Mouse (Mus musculus) hindbrain, embryonic 16.5 days (tissue): ENCODE measurements around the gene Sectm1a. TPM values are rescaled to one million over a fixed set of nuclear protein-coding genes. Genes with fewer than 3 reads are reported as not detected.

Experiments used
- ATAC-seq: fragments of 200-750 bp; cut with Nextera tagmentation; 2 replicates; pipeline ENCODE4 v1.8.0; 2017; ENCODE audit warnings: moderate TSS enrichment, moderate library complexity
- H3K27ac ChIP-seq: fragments of 300-500 bp; sonication (generic); 2 replicates; pipeline ENCODE4 v1.5.1; 2014; ENCODE audit warnings: low read depth, mild to moderate bottlenecking, control low read depth, low read length, moderate library complexity
- H3K27me3 ChIP-seq: fragments of 300-500 bp; sonication (generic); replicated peaks from 2 replicates; pipeline ENCODE4 v1.6.1; 2014; ENCODE audit warnings: low read length; ENCODE audit not compliant: control insufficient read depth, insufficient read depth
- H3K36me3 ChIP-seq: fragments of 300-500 bp; sonication (generic); 2 replicates; pipeline ENCODE4 v1.6.1; 2014; ENCODE audit warnings: mild to moderate bottlenecking, low read length, moderate library complexity, mixed read lengths; ENCODE audit not compliant: control insufficient read depth, insufficient read depth
- H3K4me1 ChIP-seq: fragments of 300-500 bp; sonication (generic); 2 replicates; pipeline ENCODE4 v1.6.1; 2014; ENCODE audit warnings: low read depth, low read length; ENCODE audit not compliant: control insufficient read depth, insufficient read depth
- H3K4me2 ChIP-seq: fragments of 300-500 bp; sonication (generic); 2 replicates; pipeline ENCODE4 v1.6.1; 2014; ENCODE audit warnings: mild to moderate bottlenecking, low read length, control low read depth, moderate library complexity
- H3K4me3 ChIP-seq: fragments of 300-500 bp; sonication (generic); 2 replicates; pipeline ENCODE4 v1.5.1; 2014; ENCODE audit warnings: mild to moderate bottlenecking, low read length, control low read depth, moderate library complexity
- H3K9ac ChIP-seq: fragments of 300-500 bp; sonication (generic); 2 replicates; pipeline ENCODE4 v1.6.1; 2014; ENCODE audit warnings: low read depth, mild to moderate bottlenecking, control low read depth, low read length, moderate library complexity
- H3K9me3 ChIP-seq: fragments of 300-500 bp; sonication (generic); 2 replicates; pipeline ENCODE4 v1.6.1; 2014; ENCODE audit warnings: mild to moderate bottlenecking, low read length, moderate library complexity; ENCODE audit not compliant: control insufficient read depth
- WGBS: fragments of 180-500 bp; shearing (Covaris S2); extraction: QIAGEN DNeasy Blood & Tissue Kit; methylation state at CpG from one replicate; pipeline ENCODE4 v1.1.7; 2014; 5-methylcytosine and 5-hydroxymethylcytosine counted together
- polyA plus RNA-seq: library from polyadenylated mRNA; unstranded; fragments of >200 nt; fragmentation: Nextera tagmentation; extraction: Ambion mirVana; gene quantifications from 2 replicates; pipeline ENCODE4 v1.2.1, GENCODE M21; 2015

Gene Sectm1a
- polyA plus RNA-seq, 1 experiment from 2014 or later, result not detected

GRCm38 (mm10) chr11:121058956-121059355 is 22.1 kb downstream of the Sectm1a start:
- Histone ChIP-seq H3K36me3 (no peaks in the 10 kb centered on the region), H3K9ac (no peak overlapping the region), H3K9me3 (no peaks in the 10 kb centered on the region), H3K27ac (no peak overlapping the region), H3K4me1 (no peaks in the 10 kb centered on the region), H3K4me3 (no peak overlapping the region), H3K4me2 (no peak overlapping the region), H3K27me3 (no peaks in the 10 kb centered on the region)
- no peak for ATAC-seq
- WGBS, result 87% methylated on average over 4 of the region's 4 CpGs

GRCm38 (mm10) chr11:121058122-121058521 is 22.9 kb downstream of the Sectm1a start:
- H3K4me2 ChIP-seq, result no peak overlapping the region
- no peaks in the 10 kb centered on the region for H3K27me3 ChIP-seq
- H3K27ac ChIP-seq, result no peak overlapping the region
- H3K4me3 ChIP-seq, result no peak overlapping the region
- H3K36me3 ChIP-seq, result no peaks in the 10 kb centered on the region
- H3K9me3 ChIP-seq, result no peaks in the 10 kb centered on the region
- ATAC-seq, result no peak
- WGBS, result 76% methylated on average over 5 of the region's 5 CpGs
- no peak overlapping the region for H3K9ac ChIP-seq
- H3K4me1 ChIP-seq, result no peaks in the 10 kb centered on the region

GRCm38 (mm10) chr11:121056536-121057236 is 24.3 kb downstream of the Sectm1a start:
- no peak for ATAC-seq
- Histone ChIP-seq H3K4me1 (no peaks in the 10 kb centered on the region), H3K9me3 (no peaks in the 10 kb centered on the region), H3K27ac (no peak overlapping the region), H3K4me3 (no peak overlapping the region), H3K4me2 (no peak overlapping the region), H3K36me3 (no peaks in the 10 kb centered on the region), H3K9ac (no peak overlapping the region), H3K27me3 (no peaks in the 10 kb centered on the region)
- WGBS, result 70% methylated on average over 7 of the region's 7 CpGs

GRCm38 (mm10) chr11:121053536-121053935 is 27.5 kb downstream of the Sectm1a start:
- Histone ChIP-seq H3K27me3 (no peaks in the 10 kb centered on the region), H3K9me3 (no peaks in the 10 kb centered on the region), H3K4me1 (no peaks in the 10 kb centered on the region), H3K4me3 (no peak overlapping the region), H3K27ac (no peak overlapping the region), H3K9ac (no peak overlapping the region), H3K4me2 (no peak overlapping the region), H3K36me3 (no peaks in the 10 kb centered on the region)
- 17% methylated on average over 8 of the region's 8 CpGs for WGBS
- ATAC-seq, result peak; percentile 65; the same call in 1 of the 2 replicates

- H3K36me3 ChIP-seq, result no peaks in the 10 kb centered on the region
- H3K27ac ChIP-seq, result no peak overlapping the region
- WGBS, result 75% methylated on average over 4 of the region's 4 CpGs
- H3K9me3 ChIP-seq, result no peaks in the 10 kb centered on the region
- no peak for ATAC-seq
- H3K4me2 ChIP-seq, result no peak overlapping the region
- H3K4me3 ChIP-seq, result no peak overlapping the region
- no peaks in the 10 kb centered on the region for H3K4me1 ChIP-seq
- no peaks in the 10 kb centered on the region for H3K27me3 ChIP-seq
- no peak overlapping the region for H3K9ac ChIP-seq
Measured at GRCm38 (mm10) chr11:121052387-121052786, 28.6 kb downstream of the Sectm1a start.

GRCm38 (mm10) chr11:121051793-121052192 is 29.2 kb downstream of the Sectm1a start:
- no peak overlapping the region for H3K4me2 ChIP-seq
- H3K27ac ChIP-seq, result no peak overlapping the region
- H3K4me3 ChIP-seq, result no peak overlapping the region
- H3K9me3 ChIP-seq, result no peaks in the 10 kb centered on the region
- WGBS, result 56% methylated on average over 1 of the region's 1 CpGs
- H3K9ac ChIP-seq, result no peak overlapping the region
- no peaks in the 10 kb centered on the region for H3K4me1 ChIP-seq
- no peak for ATAC-seq
- H3K27me3 ChIP-seq, result no peaks in the 10 kb centered on the region
- no peaks in the 10 kb centered on the region for H3K36me3 ChIP-seq

GRCm38 (mm10) chr11:121049840-121050239 is 31.2 kb downstream of the Sectm1a start:
- 74% methylated on average over 1 of the region's 1 CpGs for WGBS
- H3K27ac ChIP-seq, result no peak overlapping the region
- no peaks in the 10 kb centered on the region for H3K36me3 ChIP-seq
- H3K4me3 ChIP-seq, result no peak overlapping the region
- no peaks in the 10 kb centered on the region for H3K9me3 ChIP-seq
- H3K9ac ChIP-seq, result no peak overlapping the region
- no peaks in the 10 kb centered on the region; the same call in 1 of the 2 replicates for H3K27me3 ChIP-seq
- no peak overlapping the region for H3K4me2 ChIP-seq
- ATAC-seq, result no peak
- H3K4me1 ChIP-seq, result no peaks in the 10 kb centered on the region

GRCm38 (mm10) chr11:121047826-121048399 is 33.1 kb downstream of the Sectm1a start:
- Histone ChIP-seq H3K27me3 (no peaks in the 10 kb centered on the region; the same call in 1 of the 2 replicates), H3K9ac (no peak overlapping the region), H3K27ac (no peak overlapping the region), H3K36me3 (no peaks in the 10 kb centered on the region), H3K4me3 (no peak overlapping the region), H3K4me2 (no peak overlapping the region), H3K4me1 (no peaks in the 10 kb centered on the region), H3K9me3 (no peaks in the 10 kb centered on the region)
- WGBS, result 58% methylated on average over 2 of the region's 2 CpGs
- ATAC-seq, result no peak

- no peak for ATAC-seq
- no peak overlapping the region for H3K9ac ChIP-seq
- H3K27ac ChIP-seq, result no peak overlapping the region
- H3K36me3 ChIP-seq, result no peaks in the 10 kb centered on the region
- H3K4me3 ChIP-seq, result no peak overlapping the region
- no peaks in the 10 kb centered on the region; the same call in 1 of the 2 replicates for H3K27me3 ChIP-seq
- no peaks in the 10 kb centered on the region for H3K4me1 ChIP-seq
- WGBS, result 48% methylated on average over 1 of the region's 1 CpGs
- H3K9me3 ChIP-seq, result no peaks in the 10 kb centered on the region
- no peak overlapping the region for H3K4me2 ChIP-seq
Measured at GRCm38 (mm10) chr11:121045286-121045685, 35.7 kb downstream of the Sectm1a start.
